Mouse (Mus musculus) left cerebral cortex, postnatal 25 days (tissue): ENCODE data around the gene Fanca. TPM values are rescaled to one million over a fixed set of nuclear protein-coding genes. Genes with fewer than 3 reads are reported as not detected.
A peak's percentile ranks its signal among the peaks of the same experiment; 100 is the strongest.
"Not testable (repeated sequence)": the region's sequence is repeated elsewhere in the genome, so short reads cannot be mapped to it uniquely, and the experiment has no call there.

ENCODE experiments used
- DNase-seq, 2 experiments: peaks; one replicate each; pipeline ENCODE4 v3.0.0; 2022; ENCODE audit warnings: low spot score in 2 of 2, mixed read lengths in 1 of 2
- intact Hi-C: fragments of 180-260 bp; cut with DNase I; formaldehyde crosslinking; loops from one replicate; pipeline ENCODE4 v1.15.1; 2025
- total RNA-seq, 2 experiments: library from RNA; stranded (reverse); gene quantifications; 2 replicates each; pipeline ENCODE4 v1.2.3; 2021

Gene Fanca
- total RNA-seq, 2 experiments from 2014 or later = 3.2 to 3.4 TPM

DNA sequence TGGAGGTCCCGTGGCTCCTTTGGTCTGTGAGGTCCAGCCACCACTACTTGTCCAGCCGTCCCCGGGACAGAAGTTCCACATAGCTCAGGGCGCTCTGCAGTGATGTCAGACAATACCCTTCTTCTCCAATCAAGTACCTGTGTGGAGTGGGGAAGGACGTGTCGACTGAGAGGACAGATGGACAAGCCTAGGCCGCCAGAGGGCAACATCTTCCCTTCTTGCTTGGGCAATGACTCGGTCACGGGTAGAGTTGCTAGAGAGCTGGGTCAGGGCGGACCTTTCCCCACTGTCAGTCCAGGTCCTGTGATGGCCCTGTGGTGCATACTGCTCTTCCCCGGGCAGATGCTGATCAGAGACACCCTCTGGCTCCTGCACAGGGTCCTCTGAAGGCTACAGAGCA lies 75.3 kb downstream of the Fanca start:
- no peak for DNase-seq
- intact Hi-C loops = no loop called here

DNA sequence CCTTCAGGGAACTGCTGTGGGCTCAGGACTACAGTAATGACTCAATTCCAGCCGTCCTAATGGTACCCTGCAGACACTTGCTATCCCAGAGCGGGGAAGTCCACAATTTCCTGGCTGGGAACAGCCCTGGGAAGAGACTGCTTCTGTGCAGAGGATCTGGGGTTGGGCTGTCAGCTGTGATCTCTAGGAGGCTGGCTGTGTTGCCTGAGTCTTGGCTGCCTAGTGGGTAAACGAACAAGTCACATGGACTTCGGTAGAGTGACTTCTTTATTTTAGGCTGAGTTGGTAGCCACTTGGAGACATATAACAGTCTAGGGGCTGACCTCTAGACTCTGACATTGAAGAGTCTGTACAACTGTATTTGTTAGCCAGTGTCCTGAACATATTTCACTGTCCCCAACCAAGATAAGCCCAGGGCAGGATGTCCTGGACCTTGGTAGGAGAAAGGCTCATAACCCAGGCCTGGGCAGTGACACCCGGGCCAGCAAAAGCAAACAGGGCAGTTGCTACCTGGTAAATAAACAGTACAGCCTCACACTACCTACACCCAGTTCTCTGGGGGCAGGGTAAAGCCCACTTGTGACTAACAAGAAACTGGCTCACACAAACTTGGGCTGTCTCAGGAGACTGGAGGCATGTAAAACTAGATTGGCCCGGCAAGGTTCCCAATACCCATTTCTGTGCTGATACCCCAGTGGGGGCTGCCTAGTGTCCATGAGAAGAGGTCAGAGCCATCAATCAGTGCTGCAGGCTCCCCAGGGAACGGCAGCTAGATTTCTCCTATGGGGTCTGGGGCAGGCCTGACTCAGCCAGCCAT lies 76.1 kb downstream of the Fanca start:
- intact Hi-C loops = no loop called here
- DNase-seq = no peak

GRCm38 (mm10) chr8:123239398-123239797 lies 79.0 kb downstream of the Fanca start:
- intact Hi-C loops = no loop called here

GRCm38 (mm10) chr8:123235520-123236497 lies 82.6 kb downstream of the Fanca start, which contains the start of gene Spata2l:
Gene Spata2l, minus strand, starts transcription at chr8:123236233.
- intact Hi-C loops = no loop called here
- peak; percentile 87 to 92 for DNase-seq

More at GRCm38 (mm10) chr8:123239398-123239797, 79.0 kb downstream of the Fanca start:
- no peak for DNase-seq

DNA sequence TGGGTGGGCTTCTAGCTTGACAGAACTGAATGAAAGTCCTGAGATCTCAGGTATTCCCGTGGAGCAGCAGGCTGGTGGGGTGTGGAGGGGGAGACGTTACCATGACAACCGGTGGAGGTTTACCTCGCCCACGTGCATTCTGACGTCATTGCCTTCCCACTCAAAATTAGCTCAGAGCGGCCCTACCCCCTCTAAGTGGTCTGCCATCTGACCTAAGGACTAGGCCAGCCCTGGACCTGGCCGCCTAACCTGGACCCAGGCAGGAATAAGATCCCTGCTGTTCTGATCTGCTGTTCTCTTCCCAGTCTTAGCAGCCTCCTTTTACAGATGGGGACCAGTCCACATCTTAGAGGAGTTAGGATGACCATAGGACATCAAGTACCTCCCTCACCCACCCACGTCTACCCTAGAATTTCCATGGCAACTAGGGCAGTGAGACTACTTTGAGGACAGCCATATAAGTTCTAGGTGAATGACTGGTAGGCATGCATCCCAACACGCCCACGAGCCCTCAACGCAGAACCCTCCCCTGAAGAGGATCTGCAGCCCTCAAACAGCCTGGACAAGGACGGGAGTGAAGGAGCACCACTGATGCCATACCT lies 83.4 kb downstream of the Fanca start:
- DNase-seq = peak; percentile 83 to 96
- intact Hi-C loops = no loop called here

DNA sequence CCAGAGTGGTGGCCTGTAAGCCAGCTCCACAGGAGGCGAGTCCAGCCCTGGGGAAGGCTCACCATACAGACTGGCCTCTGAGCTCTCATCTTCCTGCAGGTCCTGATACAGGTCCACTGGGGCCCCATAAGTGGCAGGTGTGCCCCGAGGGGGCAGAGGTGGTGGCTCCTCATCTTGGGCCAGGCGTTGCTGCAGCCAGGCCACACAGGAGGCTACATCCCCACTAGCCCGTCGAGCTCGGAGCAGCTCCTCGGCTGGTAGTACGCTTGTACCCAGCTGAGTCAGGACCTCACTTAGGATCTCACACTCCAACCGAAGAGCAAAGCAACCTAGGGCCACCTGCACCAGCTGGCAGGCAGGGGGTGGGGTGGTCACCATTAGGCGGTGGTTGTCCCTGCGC lies 84.6 kb downstream of the Fanca start:
- peak in 1 of 2 experiments; percentile 36 for DNase-seq
- intact Hi-C loops = no loop called here

- intact Hi-C loops = no loop called here
- peak; percentile 35 to 39 for DNase-seq
These were observed 85.1 kb downstream of the Fanca start for GRCm38 (mm10) chr8:123233300-123233699.

DNA sequence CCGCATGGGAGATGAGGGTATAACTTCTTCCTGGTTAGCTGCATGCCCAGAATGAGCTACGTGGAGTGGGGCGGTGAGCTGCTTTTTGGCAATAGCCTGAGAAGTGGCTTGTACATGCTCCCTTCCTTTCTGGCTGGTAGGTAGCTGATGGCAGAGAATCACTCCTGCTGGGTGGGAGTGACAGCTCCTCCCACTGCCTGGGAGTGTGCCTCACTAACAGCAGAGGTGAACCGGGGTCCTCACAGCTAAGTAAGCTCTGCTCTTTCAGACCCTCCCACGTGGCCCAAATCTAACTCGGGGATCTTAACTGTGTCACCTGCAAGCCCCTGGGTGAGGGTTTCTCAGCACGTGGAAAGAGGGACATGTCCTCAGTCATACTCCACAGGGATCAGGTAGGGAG lies 85.8 kb downstream of the Fanca start:
- DNase-seq = peak; percentile 38 to 67

GRCm38 (mm10) chr8:123231742-123232141 lies 86.6 kb downstream of the Fanca start:
- peak in 1 of 2 experiments; percentile 48 for DNase-seq
- intact Hi-C loops = no loop called here

More for the DNA sequence above, 85.8 kb downstream of the Fanca start:
- intact Hi-C loops = no loop called here

- DNase-seq, intact Hi-C loops: not testable (repeated sequence)
These were observed 88.0 kb downstream of the Fanca start for GRCm38 (mm10) chr8:123230326-123230725.

- peak; percentile 39 to 67 for DNase-seq
- intact Hi-C loops = no loop called here
These were observed 90.0 kb downstream of the Fanca start for GRCm38 (mm10) chr8:123228416-123228815.

- intact Hi-C loops = loop anchor here (1.0 kb wide), 1 partner anchor 11 kb away; no protein-coding TSS in a partner anchor
- peak; percentile 93 to 97 for DNase-seq
These were observed 93.8 kb downstream of the Fanca start, which contains the start of gene Cdk10 for GRCm38 (mm10) chr8:123224278-123225266. Gene Cdk10, plus strand, starts transcription at chr8:123224842.

GRCm38 (mm10) chr8:123220917-123221316 lies 97.5 kb downstream of the Fanca start:
- intact Hi-C loops = no loop called here
- no peak for DNase-seq

Other genes with a start within 250 kb of the Fanca start
- gene Rpl13, start 216.2 kb downstream of the Fanca start, total RNA-seq = 100 to 1,000 TPM; 350 to 359 TPM
- 10 to 100 TPM; 47.5 to 62.6 TPM for gene Cpne7, start 201.2 kb downstream of the Fanca start, total RNA-seq
- not detected for gene Sult5a1, start 160.3 kb downstream of the Fanca start, total RNA-seq
- gene Dpep1, start 132.3 kb downstream of the Fanca start, total RNA-seq = not detected
- 10 to 100 TPM; 89.9 to 92.8 TPM for gene Chmp1a, start 105.8 kb downstream of the Fanca start, total RNA-seq
- gene Spata33, start 105.7 kb downstream of the Fanca start, total RNA-seq = 1 to 10 TPM; 7.3 to 8.5 TPM
- gene Cdk10, start 93.7 kb downstream of the Fanca start, total RNA-seq = 10 to 100 TPM; 83.4 to 88.0 TPM
- gene Spata2l, start 82.3 kb downstream of the Fanca start, total RNA-seq = 100 to 1,000 TPM; 106 to 107 TPM
- 10 to 100 TPM; 20.6 to 23.0 TPM for gene Zfp276, start 64.4 kb downstream of the Fanca start, total RNA-seq
- 10 to 100 TPM; 55.2 to 61.5 TPM for gene Vps9d1, start 64.2 kb downstream of the Fanca start, total RNA-seq
- gene Spire2, start 14.1 kb upstream of the Fanca start, total RNA-seq = 10 to 100 TPM; 16.0 to 16.5 TPM
- 100 to 1,000 TPM; 568 to 614 TPM for gene Tcf25, start 55.2 kb upstream of the Fanca start, total RNA-seq
- under 1 TPM in 1 of 2 experiments, not detected in 1; 0.09 TPM for gene Mc1r, start 88.5 kb upstream of the Fanca start, total RNA-seq
- 100 to 1,000 TPM; 447 to 452 TPM for gene Tubb3, start 92.8 kb upstream of the Fanca start, total RNA-seq
- 10 to 100 TPM; 67.6 to 68.8 TPM for gene Def8, start 105.0 kb upstream of the Fanca start, total RNA-seq
- 10 to 100 TPM; 33.4 to 34.0 TPM for gene Afg3l1, start 159.3 kb upstream of the Fanca start, total RNA-seq
- 10 to 100 TPM; 13.2 to 15.8 TPM for gene Dbndd1, start 196.9 kb upstream of the Fanca start, total RNA-seq
- gene Gas8, start 200.3 kb upstream of the Fanca start, total RNA-seq = 10 to 100 TPM; 26.8 to 27.1 TPM